In the genomic region with DNA sequence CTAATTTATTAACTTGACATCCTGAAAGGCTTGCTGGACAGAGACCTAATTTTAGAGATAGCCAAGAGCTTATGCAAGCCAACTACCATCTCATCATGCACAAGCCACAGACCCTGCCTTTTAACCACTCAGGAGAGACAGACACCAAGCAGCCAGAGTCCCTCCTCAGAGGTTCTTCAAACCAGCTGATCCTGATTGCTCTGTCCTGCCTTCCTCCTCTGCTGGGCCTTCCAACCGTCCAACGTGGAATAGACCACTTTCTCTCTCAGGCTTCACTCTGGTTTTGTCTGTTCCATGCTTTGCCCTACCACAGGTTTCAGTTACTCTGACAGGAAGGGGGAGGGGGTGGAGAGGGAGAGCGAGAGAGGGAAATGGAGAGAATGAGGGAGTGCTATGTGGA, we compare ENCODE assay signal across 21 mouse cellular contexts.
DNase-seq lines count a peak whose midpoint lies in the region; ATAC-seq and TF ChIP-seq lines count a peak whose summit lies in the region.
"Had no signal": no experiment of that assay in that cellular context is flagged by ENCODE, and none has a peak within 500 bp of the region (broad histone marks: within the 10 kb centered on the region; RNA-seq: fewer than 3 reads in every experiment).

No protein-coding gene starts in this region.

- intact Hi-C loops in heart, postnatal 14 days (cut with DNase I): no loop called here

- no peaks in the 10 kb centered on the region for H3K9me3 ChIP-seq in heart, embryonic 10.5 days
- no peaks in the 10 kb centered on the region for H3K9me3 ChIP-seq in megakaryocyte, embryonic 14.5 days
- no peaks in the 10 kb centered on the region for H3K9me3 ChIP-seq in embryonic facial prominence, embryonic 14.5 days (ENCODE audit: control insufficient read depth, low read length)
- H3K9me3 ChIP-seq in heart, postnatal 0 days (replicated peaks; ENCODE audit: control insufficient read depth, low read length): no peaks in the 10 kb centered on the region
- H3K9me3 ChIP-seq: intestine, embryonic 15.5 days; limb, embryonic 12.5 days; liver, embryonic 13.5 days; midbrain, embryonic 12.5 days; neural tube, embryonic 12.5 days had no signal

- no peak for TF ChIP-seq EP300 in heart, postnatal 0 days (IDR thresholded peaks at IDR 0.05; ENCODE audit: low read depth)

- no peaks in the 10 kb centered on the region for H3K27me3 ChIP-seq in heart, embryonic 10.5 days (ENCODE audit: insufficient read depth, poor library complexity, severe bottlenecking)
- H3K27me3 ChIP-seq in megakaryocyte, embryonic 14.5 days (replicated peaks): no peaks in the 10 kb centered on the region
- H3K27me3 ChIP-seq in embryonic facial prominence, embryonic 14.5 days (replicated peaks; ENCODE audit: control insufficient read depth, insufficient read depth, low read length): no peaks in the 10 kb centered on the region
- no peaks in the 10 kb centered on the region for H3K27me3 ChIP-seq in heart, postnatal 0 days (ENCODE audit: control insufficient read depth, insufficient read depth, low read length)
- H3K27me3 ChIP-seq: intestine, embryonic 15.5 days; limb, embryonic 12.5 days; liver, embryonic 13.5 days; midbrain, embryonic 12.5 days; neural tube, embryonic 12.5 days; Patski had no signal

- H3K4me3 ChIP-seq in heart, embryonic 10.5 days: no peak overlapping the region
- H3K4me3 ChIP-seq in megakaryocyte, embryonic 14.5 days (replicated peaks): peak overlapping the region; percentile 46
- H3K4me3 ChIP-seq in embryonic facial prominence, embryonic 14.5 days (ENCODE audit: low read depth, low read length): no peak overlapping the region
- H3K4me3 ChIP-seq in heart, postnatal 0 days (ENCODE audit: low read depth, low read length): no peak overlapping the region
- H3K4me3 ChIP-seq: intestine, embryonic 15.5 days; limb, embryonic 12.5 days; liver, embryonic 13.5 days; midbrain, embryonic 12.5 days; neural tube, embryonic 12.5 days had no signal

- no peak for ATAC-seq in megakaryocyte, adult 5-6 weeks (ENCODE audit: poor library complexity, severe bottlenecking)
- ATAC-seq in embryonic facial prominence, embryonic 14.5 days (ENCODE audit: low read depth): no peak
- ATAC-seq in heart, postnatal 0 days (ENCODE audit: insufficient read depth, low read depth): no peak
- ATAC-seq: forebrain, embryonic 16.5 days; Patski had no signal

- H3K4me2 ChIP-seq in embryonic facial prominence, embryonic 14.5 days (ENCODE audit: low read depth, low read length): no peak overlapping the region
- H3K4me2 ChIP-seq in heart, postnatal 0 days (ENCODE audit: low read depth, low read length): no peak overlapping the region
- H3K4me2 ChIP-seq: hindbrain, embryonic 14.5 days; intestine, embryonic 15.5 days; limb, embryonic 12.5 days; liver, embryonic 13.5 days; lung, embryonic 14.5 days; midbrain, embryonic 12.5 days; neural tube, embryonic 12.5 days had no signal

- no peak for TF ChIP-seq CTCF in heart, postnatal 0 days (IDR thresholded peaks at IDR 0.05; ENCODE audit: low read depth)

- peaks cover 28% of the 10 kb centered on the region for H3K36me3 ChIP-seq in heart, embryonic 10.5 days
- H3K36me3 ChIP-seq in megakaryocyte, embryonic 14.5 days (replicated peaks; ENCODE audit: low read length): peaks cover 59% of the 10 kb centered on the region
- peaks cover 32% of the 10 kb centered on the region for H3K36me3 ChIP-seq in embryonic facial prominence, embryonic 14.5 days (ENCODE audit: control insufficient read depth, insufficient read depth, low read length)
- H3K36me3 ChIP-seq in heart, postnatal 0 days (replicated peaks; ENCODE audit: control insufficient read depth, insufficient read depth, low read length): peaks cover 22% of the 10 kb centered on the region

- DNase-seq in heart, embryonic 10.5 days (ENCODE audit: low spot score): no peak
- DNase-seq in heart, postnatal 14 days: no peak
- no peak for DNase-seq in embryonic facial prominence, embryonic 14.5 days (ENCODE audit: low spot score)
- DNase-seq in heart, postnatal 0 days (ENCODE audit: low spot score): no peak
- DNase-seq in layer of hippocampus, postnatal 25 days (ENCODE audit: extremely low spot score in 1 of 2, low spot score in 1 of 2): no peak
- DNase-seq: adrenal gland, postnatal 10 days; cerebellum, postnatal 36 days; kidney, postnatal 36 days; liver, embryonic 13.5 days; lung, embryonic 14.5 days; lung, postnatal 4 days; right cerebral cortex, postnatal 4 days had no signal

- no peak overlapping the region for H3K9ac ChIP-seq in embryonic facial prominence, embryonic 14.5 days (ENCODE audit: low read depth, low read length)
- H3K9ac ChIP-seq in heart, postnatal 0 days (replicated peaks; ENCODE audit: low read depth, low read length): no peak overlapping the region
- H3K9ac ChIP-seq: hindbrain, embryonic 14.5 days; intestine, embryonic 15.5 days; limb, embryonic 12.5 days; lung, embryonic 14.5 days; midbrain, embryonic 12.5 days; neural tube, embryonic 12.5 days had no signal

- H3K27ac ChIP-seq in heart, embryonic 10.5 days: peak overlapping the region; percentile 84
- H3K27ac ChIP-seq in embryonic facial prominence, embryonic 14.5 days (replicated peaks; ENCODE audit: low read depth, low read length): peak overlapping the region; percentile 76; the same call in 1 of the 2 replicates
- H3K27ac ChIP-seq in heart, postnatal 0 days (ENCODE audit: low read depth): peak overlapping the region; percentile 79
- H3K27ac ChIP-seq: hindbrain, embryonic 14.5 days; liver, embryonic 13.5 days; midbrain, embryonic 12.5 days; neural tube, embryonic 12.5 days had no signal

- H3K4me1 ChIP-seq in heart, embryonic 10.5 days: peaks cover 67% of the 10 kb centered on the region
- H3K4me1 ChIP-seq in megakaryocyte, embryonic 14.5 days: peaks cover 97% of the 10 kb centered on the region
- H3K4me1 ChIP-seq in embryonic facial prominence, embryonic 14.5 days (ENCODE audit: control insufficient read depth, insufficient read depth, low read length): peaks cover 26% of the 10 kb centered on the region
- peaks cover 46% of the 10 kb centered on the region for H3K4me1 ChIP-seq in heart, postnatal 0 days (ENCODE audit: control insufficient read depth, insufficient read depth)

- 51% methylated on average over 3 of the region's 3 CpGs for WGBS in heart, embryonic 10.5 days
- 63% methylated on average over 3 of the region's 3 CpGs for WGBS in embryonic facial prominence, embryonic 14.5 days
- WGBS in heart, postnatal 0 days: 24% methylated on average over 3 of the region's 3 CpGs
